Mouse (Mus musculus) ovary, postnatal 36 days (tissue): ENCODE measurements around the gene Tmem95.
"Not testable (repeated sequence)": the region's sequence is repeated elsewhere in the genome, so short reads cannot be mapped to it uniquely, and the experiment has no call there.

ENCODE experiments used
- DNase-seq: peaks from one replicate; pipeline ENCODE4 v3.0.0; 2022; ENCODE audit warnings: low spot score, mixed read lengths

Gene Tmem95

GRCm38 (mm10) chr11:69880506-69880852, 2.7 kb upstream of the Tmem95 start:
- peak; percentile 67 for DNase-seq

GRCm38 (mm10) chr11:69879711-69880110, 1.9 kb upstream of the Tmem95 start:
- DNase-seq = no peak

GRCm38 (mm10) chr11:69878952-69879351, 1.1 kb upstream of the Tmem95 start:
- no peak for DNase-seq

GRCm38 (mm10) chr11:69878399-69878798, 581 bp upstream of the Tmem95 start:
- no peak for DNase-seq

GRCm38 (mm10) chr11:69876867-69877266, 951 bp downstream of the Tmem95 start:
- DNase-seq = peak; percentile 81

GRCm38 (mm10) chr11:69876186-69876585, 1.6 kb downstream of the Tmem95 start:
- DNase-seq = no peak

GRCm38 (mm10) chr11:69872451-69872850, 5.4 kb downstream of the Tmem95 start:
- DNase-seq = no peak

GRCm38 (mm10) chr11:69871822-69872221, 6.0 kb downstream of the Tmem95 start:
- no peak for DNase-seq

GRCm38 (mm10) chr11:69870289-69871069, 7.3 kb downstream of the Tmem95 start:
- no peak for DNase-seq

- no peak for DNase-seq
Observed at GRCm38 (mm10) chr11:69867335-69867734, 10.5 kb downstream of the Tmem95 start.

GRCm38 (mm10) chr11:69865561-69865960, 12.3 kb downstream of the Tmem95 start:
- no peak for DNase-seq

GRCm38 (mm10) chr11:69864138-69864860, 13.5 kb downstream of the Tmem95 start:
- no peak for DNase-seq

- not testable (repeated sequence) for DNase-seq
Observed at GRCm38 (mm10) chr11:69863729-69864128, 14.1 kb downstream of the Tmem95 start.

GRCm38 (mm10) chr11:69858113-69858998, 19.5 kb downstream of the Tmem95 start, which contains the start of gene Tnk1:
Gene Tnk1, minus strand, starts transcription at chr11:69858730.
- no peak for DNase-seq

GRCm38 (mm10) chr11:69855347-69855746, 22.5 kb downstream of the Tmem95 start:
- no peak for DNase-seq

GRCm38 (mm10) chr11:69854680-69855079, 23.1 kb downstream of the Tmem95 start:
- DNase-seq = no peak

GRCm38 (mm10) chr11:69853994-69854393, 23.8 kb downstream of the Tmem95 start:
- DNase-seq = no peak

- DNase-seq = no peak
Observed at GRCm38 (mm10) chr11:69850754-69851153, 27.1 kb downstream of the Tmem95 start.

- no peak for DNase-seq
Observed at GRCm38 (mm10) chr11:69849884-69850283, 27.9 kb downstream of the Tmem95 start.

GRCm38 (mm10) chr11:69849128-69849527, 28.7 kb downstream of the Tmem95 start:
- no peak for DNase-seq

- no peak for DNase-seq
Observed at GRCm38 (mm10) chr11:69848021-69848420, 29.8 kb downstream of the Tmem95 start.
